Mouse (Mus musculus) gastrocnemius, postnatal 36 days (tissue): ENCODE measurements around the gene Tmub2. TPM values are rescaled to one million over a fixed set of nuclear protein-coding genes. Genes with fewer than 3 reads are reported as not detected.
"Not testable (repeated sequence)": the region's sequence is repeated elsewhere in the genome, so short reads cannot be mapped to it uniquely, and the experiment has no call there.

Experiments
- DNase-seq, 2 experiments: peaks; one replicate each; pipeline ENCODE4 v3.0.0; 2022
- intact Hi-C: fragments of 180-260 bp; cut with DNase I; formaldehyde crosslinking; loops from one replicate; pipeline ENCODE4 v1.15.1; 2025
- total RNA-seq, 2 experiments: library from RNA; stranded (reverse); gene quantifications; 2 replicates each; pipeline ENCODE4 v1.2.3; 2021

Tmub2 gene
- total RNA-seq, 2 experiments from 2014 or later, result 12.7 to 13.5 TPM

GRCm38 (mm10) chr11:102268520-102269244, 16.0 kb upstream of the Tmub2 start, which contains the start of gene Asb16:
Asb16 (plus strand) TSS chr11:102268743.
- intact Hi-C loops, result loop anchor here (5.0 kb wide), 1 partner anchor 166 kb away; the partner anchor contains the start of gene Ppy
- DNase-seq, result peak in 1 of 2 experiments; percentile 45

- intact Hi-C loops, result no loop called here
- no peak for DNase-seq
These were observed 8.3 kb upstream of the Tmub2 start for GRCm38 (mm10) chr11:102276411-102276915.

- intact Hi-C loops, result no loop called here
- peak in 1 of 2 experiments; percentile 21 for DNase-seq
These were observed 7.0 kb upstream of the Tmub2 start for GRCm38 (mm10) chr11:102277754-102278153.

- intact Hi-C loops, result no loop called here
- DNase-seq, result no peak
These were observed 5.1 kb upstream of the Tmub2 start for GRCm38 (mm10) chr11:102279595-102279994.

- DNase-seq, intact Hi-C loops: not testable (repeated sequence)
These were observed 4.5 kb upstream of the Tmub2 start for GRCm38 (mm10) chr11:102280267-102280666.

GRCm38 (mm10) chr11:102283922-102284321, 809 bp upstream of the Tmub2 start:
- no peak for DNase-seq
- intact Hi-C loops, result no loop called here

- intact Hi-C loops, result no loop called here
- peak in 1 of 2 experiments; percentile 47 for DNase-seq
These were observed 534 bp downstream of the Tmub2 start for GRCm38 (mm10) chr11:102285095-102285834.

- DNase-seq, result no peak
- intact Hi-C loops, result no loop called here
These were observed 2.8 kb downstream of the Tmub2 start for GRCm38 (mm10) chr11:102287485-102287884.

GRCm38 (mm10) chr11:102288027-102288804, 3.5 kb downstream of the Tmub2 start:
- no peak for DNase-seq
- intact Hi-C loops, result no loop called here

GRCm38 (mm10) chr11:102288913-102289312, 4.2 kb downstream of the Tmub2 start:
- DNase-seq, result no peak
- intact Hi-C loops, result no loop called here

GRCm38 (mm10) chr11:102289511-102290100, 4.9 kb downstream of the Tmub2 start:
- intact Hi-C loops, result no loop called here

GRCm38 (mm10) chr11:102290141-102290540, 5.4 kb downstream of the Tmub2 start:
- intact Hi-C loops, result no loop called here
- DNase-seq, result no peak

More at GRCm38 (mm10) chr11:102289511-102290100, 4.9 kb downstream of the Tmub2 start:
- no peak for DNase-seq

GRCm38 (mm10) chr11:102291051-102291535, 6.4 kb downstream of the Tmub2 start:
- DNase-seq, result no peak
- intact Hi-C loops, result no loop called here

- intact Hi-C loops, result no loop called here
- DNase-seq, result no peak
These were observed 9.2 kb downstream of the Tmub2 start for GRCm38 (mm10) chr11:102293971-102294370.

GRCm38 (mm10) chr11:102294416-102294815, 9.7 kb downstream of the Tmub2 start:
- intact Hi-C loops, result no loop called here
- no peak for DNase-seq

GRCm38 (mm10) chr11:102294887-102295597, 10.3 kb downstream of the Tmub2 start:
- no peak for DNase-seq
- intact Hi-C loops, result no loop called here

GRCm38 (mm10) chr11:102295598-102296471, 11.1 kb downstream of the Tmub2 start:
- DNase-seq, result peak in 1 of 2 experiments; percentile 50
- intact Hi-C loops, result no loop called here
